Mouse (Mus musculus) heart, adult 9 months (tissue): Measurements from ENCODE around the gene Atp5s.

ENCODE experiments used
- DNase-seq, 2 experiments: peaks; one replicate each; pipeline ENCODE4 v3.0.0; 2022; ENCODE audit warnings: low spot score in 2 of 2

Gene Atp5s

DNA sequence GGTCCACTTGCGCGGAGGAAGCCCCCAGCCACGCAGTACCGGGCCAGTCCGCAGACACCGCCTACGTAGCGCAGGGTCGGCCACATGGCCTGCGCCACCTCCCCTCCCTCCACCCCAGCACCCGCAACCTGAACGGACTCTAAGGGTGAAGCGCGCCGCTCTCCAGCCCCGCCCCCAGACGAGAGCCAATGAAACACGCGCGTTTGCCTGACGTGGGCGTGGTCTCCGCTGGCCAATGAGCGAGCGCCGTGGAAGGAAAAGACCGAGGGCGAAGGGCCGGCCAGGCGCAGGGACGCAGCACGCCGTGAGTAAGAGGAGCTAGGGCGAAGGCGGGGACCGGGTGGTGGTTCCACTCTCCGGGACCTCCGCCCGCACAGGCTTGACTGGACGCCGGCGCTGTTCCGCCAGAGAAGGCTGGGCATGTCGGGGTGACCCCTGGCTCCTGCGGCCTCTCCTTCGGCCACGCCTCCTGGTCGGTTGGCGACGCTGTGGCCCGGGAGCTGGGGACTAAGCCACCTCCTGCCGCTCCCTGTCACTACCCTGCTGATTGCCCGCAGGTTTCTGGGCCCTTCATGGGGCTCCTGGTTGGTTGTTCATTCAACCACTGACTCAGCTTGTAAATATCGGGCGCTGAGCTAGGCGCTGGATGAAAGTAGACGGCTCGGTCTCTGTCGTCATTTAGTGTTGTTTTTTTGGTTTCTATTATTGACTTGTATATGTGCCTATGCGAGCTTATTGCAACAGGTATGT is at the start of gene Atp5s, which contains the start of gene L2hgdh:
Gene Atp5s, plus strand, starts transcription at position 240 of the 750 bp plus-strand sequence.
Gene L2hgdh, minus strand, starts transcription at position 163 of the 750 bp plus-strand sequence.
- DNase-seq = peak; percentile 97

DNA sequence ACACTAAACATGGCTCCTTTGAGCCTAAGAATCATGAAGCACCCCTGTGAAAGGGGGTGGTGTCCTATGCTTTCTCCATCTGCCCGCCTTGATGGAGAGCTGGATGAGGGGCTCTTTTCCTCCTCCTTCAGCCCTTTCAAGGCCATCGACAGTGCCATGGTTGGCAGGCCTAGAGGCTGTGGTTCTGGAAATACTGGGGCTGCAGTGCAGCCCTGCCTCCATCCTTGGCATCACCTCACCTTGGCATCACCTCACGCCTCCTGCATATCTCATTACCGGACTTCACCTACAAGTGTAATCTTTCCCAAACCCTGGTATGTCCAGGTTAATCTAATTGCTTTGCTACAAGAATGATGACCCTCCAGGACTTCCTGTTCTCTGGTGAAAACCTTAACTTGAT is 48.6 kb upstream of the Atp5s start:
- no peak for DNase-seq

DNA sequence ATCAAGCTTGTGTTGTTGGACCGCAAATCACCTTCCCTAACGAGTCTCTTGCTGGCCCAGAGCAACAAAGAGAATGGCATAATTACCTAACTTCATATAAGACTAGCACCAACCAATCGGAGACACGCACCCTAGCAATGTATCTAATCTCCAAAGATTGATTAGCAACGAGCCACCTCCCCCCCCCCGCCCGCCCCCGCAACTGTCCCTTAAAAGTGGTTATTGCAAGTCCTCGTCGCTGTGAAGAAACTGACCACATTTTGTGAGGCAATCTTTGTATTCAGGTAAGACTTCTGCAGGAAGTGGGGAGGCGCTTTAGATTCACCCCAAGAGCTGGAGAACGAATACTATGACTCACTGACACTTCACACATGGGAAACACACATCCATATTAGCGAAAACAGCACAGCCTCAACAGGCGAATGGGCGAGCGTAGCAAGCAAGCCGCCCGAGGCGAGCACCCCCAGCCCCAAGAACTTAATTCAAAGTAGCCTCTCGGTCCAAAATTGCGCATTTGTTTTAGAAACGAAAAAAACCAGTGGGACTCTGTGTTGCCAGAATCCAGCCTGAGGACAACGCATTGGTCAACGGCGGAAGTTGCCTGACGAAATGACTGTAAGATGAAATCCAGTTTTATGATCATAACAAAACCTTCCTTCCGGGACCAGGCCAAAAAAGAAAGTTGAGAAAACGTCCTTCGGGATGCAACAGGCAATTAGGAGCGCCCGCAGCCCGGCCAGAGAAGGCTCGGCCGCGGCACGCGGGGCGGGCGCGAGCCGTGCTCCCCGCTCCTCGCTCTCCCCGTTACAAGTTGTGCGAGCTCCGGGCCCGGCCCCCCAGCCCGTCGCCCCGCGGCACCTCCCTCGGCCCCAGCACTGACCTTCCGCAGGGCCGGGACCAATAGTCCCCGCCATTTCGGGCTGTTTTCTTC is 43.9 kb upstream of the Atp5s start:
- peak; percentile 46 to 53 for DNase-seq

DNA sequence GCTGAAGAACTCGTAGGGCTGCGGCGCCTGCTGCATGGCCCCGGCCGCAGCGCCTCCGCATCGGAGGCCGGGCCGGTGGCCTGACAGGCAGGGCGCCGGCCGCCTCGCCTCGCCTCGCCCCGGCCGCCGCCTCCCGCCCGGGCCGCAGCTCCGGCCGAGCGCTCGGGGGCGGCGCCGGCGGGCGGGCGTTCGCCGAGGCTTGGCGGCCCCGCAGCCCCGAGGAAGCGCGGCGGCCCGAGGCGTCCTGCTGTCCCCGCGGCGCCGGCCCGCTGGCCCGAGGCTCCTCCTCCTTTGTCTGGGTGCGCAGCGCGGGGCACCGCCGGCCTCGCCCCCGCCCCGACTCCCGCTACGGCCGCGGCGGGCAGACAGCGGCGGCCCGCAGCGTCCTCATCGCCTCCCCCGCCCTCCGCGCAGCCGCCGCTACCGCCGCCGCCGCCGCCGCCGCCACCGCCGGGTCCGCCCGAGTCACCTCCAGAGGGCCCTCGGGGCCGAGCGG is 43.1 kb upstream of the Atp5s start, which contains the start of gene Sos2:
Gene Sos2, minus strand, starts transcription at position 287 of the 496 bp plus-strand sequence.
- DNase-seq = peak in 1 of 2 experiments; percentile 48

DNA sequence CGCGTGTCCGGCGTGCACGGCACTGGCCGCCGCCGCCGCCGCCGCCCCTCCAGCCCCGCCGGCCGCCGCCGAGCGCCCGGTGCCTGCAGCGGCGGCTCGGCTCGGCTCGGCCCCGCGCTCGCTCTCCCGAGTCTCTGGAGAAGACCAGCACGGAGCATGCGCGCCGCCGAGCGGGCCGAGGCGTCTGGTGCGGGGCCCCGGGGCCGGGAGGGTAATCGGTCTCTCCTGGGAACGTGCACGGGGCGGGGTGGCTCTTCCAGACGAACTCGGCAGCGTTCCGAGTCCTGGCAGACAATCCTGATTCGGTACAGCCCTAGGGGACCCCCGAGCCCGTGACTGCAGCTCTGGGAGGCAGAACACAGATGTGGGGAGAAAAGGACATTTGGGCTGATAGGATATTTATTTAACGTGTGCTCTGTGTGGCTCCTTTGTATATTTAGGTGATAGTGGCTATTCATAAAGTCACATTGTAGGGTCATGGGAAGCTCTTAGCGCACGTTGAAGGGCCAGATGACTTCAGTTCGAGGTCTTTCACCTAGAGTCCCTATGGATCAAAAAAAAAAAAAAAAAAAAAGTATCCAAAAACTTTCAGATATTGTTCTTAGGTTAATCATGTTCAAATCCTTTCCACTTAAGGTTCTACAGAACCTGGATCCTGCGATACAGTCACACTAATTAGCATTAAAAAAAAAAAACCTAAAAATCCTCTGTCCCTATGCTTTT is 42.5 kb upstream of the Atp5s start:
- peak; percentile 85 to 87 for DNase-seq

DNA sequence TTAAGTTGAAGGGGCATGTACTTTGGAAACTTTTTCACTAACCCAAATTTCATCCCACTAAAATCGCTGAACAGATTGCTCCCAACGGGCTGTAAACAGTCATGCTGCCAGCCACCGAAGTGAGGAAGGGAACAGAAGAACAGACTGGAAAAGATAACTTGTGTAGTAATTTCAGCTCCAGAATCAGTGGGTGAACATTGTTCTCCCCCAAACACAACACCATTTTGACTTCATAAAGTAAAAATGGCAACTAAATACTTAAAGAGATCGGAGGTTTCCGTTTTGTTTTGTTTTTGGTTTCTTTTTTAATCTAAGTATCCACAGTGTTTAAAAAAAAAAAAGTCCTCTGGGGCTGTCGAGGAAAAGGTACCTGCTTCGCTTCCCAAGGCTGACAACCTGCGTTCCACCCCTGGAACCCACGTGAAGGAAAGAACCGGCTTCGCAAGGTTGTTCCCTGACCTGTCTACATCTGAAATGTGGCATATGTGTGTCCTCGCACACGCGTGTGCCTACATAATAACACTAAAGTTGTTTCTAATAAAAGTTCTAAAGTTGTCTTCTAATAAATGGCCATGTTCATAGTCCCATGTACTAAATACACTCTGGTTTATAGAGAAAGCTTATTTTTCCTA is 41.8 kb upstream of the Atp5s start:
- peak; percentile 15 to 37 for DNase-seq

DNA sequence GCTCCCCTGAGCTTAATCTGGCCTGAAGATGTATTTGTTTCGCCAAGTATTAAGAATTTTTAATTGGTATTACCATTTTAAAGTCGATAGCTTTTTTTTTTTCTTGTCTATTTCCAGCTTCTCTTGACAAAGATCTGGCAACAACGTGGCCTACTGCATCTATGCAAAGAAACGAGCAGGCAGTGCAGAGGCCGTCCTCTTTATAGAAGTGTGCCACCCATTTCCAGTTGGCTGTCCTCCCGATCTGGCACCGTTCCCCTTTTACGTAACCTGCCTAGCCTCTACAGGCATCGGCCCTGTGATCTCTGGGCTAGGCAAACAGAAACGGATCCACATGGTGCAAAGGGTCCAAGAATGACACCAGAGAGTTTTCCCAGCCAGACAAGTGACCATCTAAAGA is 41.2 kb upstream of the Atp5s start:
- peak; percentile 81 to 89 for DNase-seq

DNA sequence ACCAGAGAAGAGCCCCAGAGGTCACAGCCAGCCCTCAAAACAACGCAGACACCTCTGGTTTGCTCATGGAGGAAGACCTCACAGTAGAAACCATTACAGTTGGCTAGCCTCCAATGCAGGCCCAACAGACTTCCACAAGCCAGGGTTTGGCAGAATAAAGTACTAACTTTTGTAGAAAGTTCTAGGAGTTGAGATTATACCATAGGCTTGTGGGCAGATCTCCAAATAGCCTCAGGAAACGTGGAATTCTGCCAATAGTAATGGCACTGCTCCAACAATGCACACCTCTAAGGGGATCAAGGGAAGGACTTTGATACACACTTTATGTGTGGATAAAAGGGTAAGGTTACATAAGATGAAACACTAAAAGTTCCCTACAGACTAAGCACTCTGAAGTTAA is 36.4 kb upstream of the Atp5s start:
- no peak for DNase-seq

DNA sequence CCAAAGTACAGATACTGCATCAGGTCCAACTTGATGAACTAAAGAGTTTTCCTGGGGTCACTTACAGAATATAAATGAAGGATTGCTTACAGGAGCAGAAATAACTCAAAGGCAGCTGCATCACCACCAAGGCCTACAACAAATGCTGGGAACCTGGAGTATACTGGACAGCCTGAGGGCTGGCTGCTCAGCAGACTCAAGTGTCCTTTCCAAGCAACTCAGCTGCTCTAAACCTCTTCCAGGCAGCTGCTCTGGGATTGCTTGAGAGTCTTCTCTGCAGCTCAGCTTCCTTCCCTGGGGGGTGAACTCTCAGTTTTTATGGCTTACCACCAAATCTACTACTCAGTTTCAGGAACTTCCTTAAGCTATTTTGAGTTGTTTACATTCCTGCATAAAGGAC is 35.7 kb upstream of the Atp5s start:
- no peak for DNase-seq

DNA sequence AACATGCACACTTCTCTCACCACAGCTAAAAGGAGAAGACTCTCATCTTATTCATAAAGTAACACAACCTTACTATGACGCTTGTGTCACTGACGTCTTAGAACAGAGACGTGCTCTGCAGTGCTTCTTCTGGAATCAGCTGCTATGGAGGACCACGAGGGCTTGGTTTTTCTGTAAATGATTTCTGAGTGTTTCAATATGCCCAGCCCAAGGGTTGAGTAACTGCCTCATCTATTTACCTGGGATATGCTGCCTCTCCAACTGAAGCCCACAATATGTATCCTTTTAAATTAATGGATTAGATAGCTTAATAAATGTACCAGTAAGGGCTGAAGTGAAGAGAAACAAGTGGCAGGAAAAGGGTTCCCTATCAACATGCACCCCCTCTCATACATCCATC is 34.0 kb upstream of the Atp5s start:
- DNase-seq = no peak

DNA sequence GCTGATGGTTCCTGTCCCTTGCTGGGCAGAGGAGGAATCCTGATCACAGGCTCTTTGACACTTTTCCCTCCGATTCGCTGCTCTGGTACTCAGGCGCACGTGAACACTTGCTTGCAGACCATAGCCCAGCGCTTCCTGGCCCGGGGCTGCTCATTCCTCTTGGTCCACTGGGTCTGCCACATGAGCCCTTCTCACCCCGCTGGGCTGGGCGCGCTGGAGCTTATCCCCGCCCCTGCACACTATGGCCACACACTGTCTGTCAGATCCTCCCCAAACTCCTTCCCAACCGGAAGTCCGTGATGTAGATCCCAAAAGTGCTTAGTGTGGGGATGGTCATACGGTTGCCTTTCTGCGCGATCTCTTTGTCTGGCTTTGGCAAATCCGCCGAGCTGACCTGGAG is 31.3 kb upstream of the Atp5s start:
- no peak for DNase-seq

DNA sequence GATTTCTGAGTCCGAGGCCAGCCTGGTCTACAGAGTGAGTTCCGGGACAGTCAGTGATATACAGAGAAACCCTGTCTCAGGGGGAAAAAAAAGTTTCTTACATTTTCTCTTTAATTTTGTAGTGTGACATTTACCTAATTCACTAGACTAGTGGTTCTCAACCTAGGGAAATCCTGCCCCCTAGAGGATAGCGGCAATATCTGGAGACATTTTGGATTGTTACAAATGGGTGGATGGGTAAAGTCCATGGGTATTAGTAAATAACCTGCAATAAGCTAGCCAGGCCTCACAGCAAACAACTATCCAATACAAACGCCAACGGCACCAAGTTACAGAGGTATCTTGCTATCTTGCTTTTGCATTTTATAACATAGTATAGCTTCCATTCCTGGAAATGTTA is 28.0 kb upstream of the Atp5s start:
- DNase-seq = peak; percentile 35 to 46

DNA sequence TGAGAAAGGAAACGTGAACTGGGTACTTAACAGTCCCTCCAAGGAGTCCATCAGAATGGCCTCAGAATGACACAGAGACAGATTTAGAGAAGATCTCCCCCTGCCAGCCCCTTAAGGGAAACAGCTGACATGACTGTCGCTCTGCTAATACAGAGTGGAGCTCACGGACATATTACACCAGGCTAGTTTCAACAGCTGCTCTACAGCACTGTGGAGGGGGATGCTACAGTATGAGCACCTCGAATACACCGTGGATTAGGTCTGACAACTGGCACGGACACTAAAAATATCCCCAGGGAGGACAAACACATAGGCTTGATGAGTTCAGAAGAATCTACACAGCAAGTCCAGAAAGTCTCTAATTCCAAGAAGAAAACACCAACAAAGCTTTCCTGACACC is 26.4 kb upstream of the Atp5s start:
- no peak for DNase-seq

DNA sequence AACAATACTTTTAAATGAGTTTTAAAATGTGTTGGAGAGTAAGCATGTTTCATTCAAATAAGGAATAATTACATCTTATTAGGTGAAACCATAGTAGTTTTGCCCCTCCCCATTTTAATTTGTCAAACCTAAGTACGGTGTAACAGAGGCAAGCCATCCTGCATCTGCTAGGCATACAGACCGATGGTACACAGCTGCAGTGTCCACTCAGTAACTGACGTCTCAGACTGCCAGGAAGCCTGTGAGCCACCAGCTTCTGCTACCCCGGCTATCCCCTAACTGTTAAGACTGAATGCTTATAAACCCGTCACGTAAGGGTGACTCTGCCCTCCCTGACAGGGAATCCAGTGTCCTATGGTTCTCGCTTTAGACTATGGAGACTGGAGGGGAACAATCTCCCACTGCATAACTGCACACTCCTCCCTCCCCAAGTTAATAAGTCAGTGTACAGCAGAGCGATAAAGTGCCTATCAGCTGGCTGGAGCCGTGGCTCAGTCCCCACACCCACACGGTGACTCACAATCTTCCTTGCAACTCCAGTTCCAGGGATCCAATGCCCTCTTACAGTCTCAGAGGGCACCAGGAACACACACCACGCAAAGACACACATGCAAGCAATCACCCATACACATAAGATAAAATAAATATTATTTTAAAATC is 19.8 kb upstream of the Atp5s start:
- no peak for DNase-seq

DNA sequence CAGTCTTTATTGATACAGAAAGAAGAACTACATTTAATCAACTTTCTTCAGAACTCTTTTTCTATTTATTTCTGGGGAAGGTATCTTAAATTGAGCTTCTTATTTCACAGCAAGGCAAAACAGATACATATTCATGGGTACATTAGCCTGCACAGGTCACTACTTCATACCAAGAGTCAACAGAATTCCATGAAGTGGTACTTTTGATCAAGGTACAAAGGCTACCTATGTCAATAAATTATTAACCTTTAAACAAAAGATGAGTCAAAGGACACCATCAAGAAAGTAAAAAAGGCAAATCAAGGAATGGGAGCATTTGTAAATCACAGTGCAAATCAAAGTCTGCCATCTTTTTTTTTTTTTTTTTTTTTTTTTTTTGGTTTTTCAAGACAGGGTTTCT is 11.1 kb upstream of the Atp5s start:
- no peak for DNase-seq

DNA sequence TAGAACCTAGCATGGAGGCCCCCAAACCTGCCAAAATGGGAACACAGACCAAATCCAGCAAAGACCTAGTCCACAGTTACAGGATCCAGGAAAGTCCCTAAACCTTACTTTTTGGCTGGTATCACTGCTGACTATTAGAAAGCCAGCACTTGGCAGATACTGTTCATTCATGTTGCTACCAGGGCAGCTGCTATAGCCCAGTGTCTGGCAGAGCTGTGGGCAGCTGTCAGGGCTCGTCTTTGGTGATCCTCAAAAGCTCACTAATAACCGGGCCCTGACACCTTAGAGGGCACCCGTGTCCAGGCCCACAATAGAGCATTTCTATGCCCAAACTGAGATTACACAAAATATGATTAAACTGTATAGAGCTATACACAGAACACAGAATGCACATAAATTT is 1.9 kb upstream of the Atp5s start:
- no peak for DNase-seq

DNA sequence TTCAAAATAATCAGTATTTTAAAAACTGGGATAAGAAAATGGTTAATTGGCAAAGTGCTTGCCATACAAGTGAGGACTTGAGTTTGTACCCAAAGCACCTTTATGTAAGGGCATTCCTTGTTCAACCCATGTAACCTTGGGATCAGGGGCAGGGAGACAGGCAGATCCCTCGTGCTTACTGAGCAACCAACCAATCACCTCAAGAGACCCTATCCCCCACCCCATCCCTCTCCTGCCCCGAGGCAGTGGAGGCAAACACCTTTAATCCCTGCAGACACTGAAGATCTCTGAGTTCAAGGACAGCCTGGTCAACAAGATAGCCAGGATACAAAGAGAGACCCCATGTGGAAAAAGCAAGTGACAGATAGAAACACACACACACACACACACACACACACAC is 1.4 kb upstream of the Atp5s start:
- DNase-seq = no peak

DNA sequence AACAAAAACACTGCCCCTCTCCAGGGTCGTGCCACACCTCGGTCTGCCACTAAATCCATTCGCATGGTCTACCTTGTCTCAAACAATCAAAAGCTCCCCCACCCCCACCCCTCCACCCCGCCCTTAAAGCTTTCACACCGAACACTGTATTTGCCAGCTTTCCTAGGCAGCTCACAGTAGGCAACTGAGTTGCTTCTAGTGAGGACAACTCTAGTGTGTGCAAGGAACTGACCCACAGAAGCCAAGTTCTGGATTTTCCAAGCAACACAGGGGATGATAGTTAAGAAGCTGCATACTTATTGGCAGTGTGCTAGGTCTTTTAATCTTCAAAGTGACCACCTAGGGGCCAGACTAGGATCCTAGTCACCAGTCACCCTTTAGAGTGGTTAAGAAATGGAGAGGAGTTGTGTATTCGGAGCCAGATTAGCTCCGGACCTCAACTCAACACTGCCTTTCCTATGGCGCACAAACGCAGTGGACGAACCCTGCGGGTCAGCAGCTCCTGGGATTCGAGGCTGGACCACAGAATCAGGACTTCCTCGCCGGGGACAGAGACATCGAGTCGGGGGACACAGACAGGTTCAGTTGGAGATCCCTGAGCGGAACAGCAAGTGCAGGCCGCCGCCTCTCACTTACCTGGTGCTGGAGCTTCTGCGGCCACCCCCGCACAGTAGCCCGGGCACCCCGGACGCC is 586 bp upstream of the Atp5s start:
- DNase-seq = peak in 1 of 2 experiments; percentile 5

DNA sequence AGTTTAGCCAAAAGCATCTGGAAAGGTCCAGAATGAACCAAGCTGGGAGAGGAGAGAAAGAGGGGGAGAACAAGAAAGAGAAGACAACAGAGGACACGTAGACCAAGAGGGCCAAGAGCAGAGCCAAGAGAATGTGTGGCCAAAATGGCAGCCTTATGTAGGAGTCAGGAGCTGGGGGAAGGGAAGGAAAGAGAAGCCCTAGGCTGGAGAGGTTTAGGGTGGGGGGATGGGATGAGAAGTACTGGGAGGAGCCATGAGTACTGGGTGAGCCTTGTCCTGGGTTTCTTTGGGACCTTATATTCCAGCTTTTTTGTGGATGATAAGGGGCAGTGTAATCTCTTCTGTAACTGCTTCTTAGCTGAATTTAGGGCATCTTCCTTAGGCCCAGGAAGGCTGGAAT is 4.5 kb downstream of the Atp5s start:
- DNase-seq = no peak

DNA sequence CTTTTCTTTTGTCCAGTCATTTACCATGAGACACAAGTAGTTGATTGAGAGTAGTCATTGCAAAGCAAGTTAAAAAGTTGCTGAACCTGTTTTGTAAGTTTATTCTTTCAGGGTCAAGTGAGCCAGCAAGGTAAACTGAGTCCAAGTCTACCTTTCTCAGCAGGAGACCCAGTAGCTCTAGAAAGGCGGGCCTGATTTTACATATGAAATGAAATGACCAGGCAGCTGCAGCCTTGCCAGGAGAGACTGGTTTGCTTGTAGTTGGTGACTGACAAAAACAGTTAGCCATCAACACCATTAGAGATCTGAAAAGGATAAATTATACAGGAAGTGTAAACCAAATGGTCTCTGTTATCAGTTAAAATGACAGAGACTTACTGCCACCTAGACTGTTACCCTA is 5.6 kb downstream of the Atp5s start:
- DNase-seq = no peak
